Mouse (Mus musculus) cerebellum, adult 11-12 months (tissue): ENCODE measurements around the gene Itch.

ENCODE experiments used
- DNase-seq: peaks from one replicate; pipeline ENCODE4 v3.0.0; 2022

Gene Itch

GRCm38 (mm10) chr2:155207419-155207818 lies 74.1 kb downstream of the Itch start:
- DNase-seq: no peak

GRCm38 (mm10) chr2:155223145-155223544 lies 89.8 kb downstream of the Itch start:
- DNase-seq: no peak

GRCm38 (mm10) chr2:155224721-155225120 lies 91.4 kb downstream of the Itch start:
- no peak for DNase-seq

GRCm38 (mm10) chr2:155235746-155236361 lies 102.5 kb downstream of the Itch start:
- DNase-seq: no peak

- peak; percentile 97 for DNase-seq
Observed at GRCm38 (mm10) chr2:155236362-155236992, 103.2 kb downstream of the Itch start, which contains the start of gene Dynlrb1. Dynlrb1 (plus strand) TSS chr2:155236533.

GRCm38 (mm10) chr2:155237276-155237675 lies 104.0 kb downstream of the Itch start:
- no peak for DNase-seq

GRCm38 (mm10) chr2:155240915-155241314 lies 107.6 kb downstream of the Itch start:
- DNase-seq: no peak

- DNase-seq: no peak
Observed at GRCm38 (mm10) chr2:155242296-155242855, 109.1 kb downstream of the Itch start.

GRCm38 (mm10) chr2:155246231-155246630 lies 112.9 kb downstream of the Itch start:
- DNase-seq: no peak

- no peak for DNase-seq
Observed at GRCm38 (mm10) chr2:155248206-155248605, 114.9 kb downstream of the Itch start.

GRCm38 (mm10) chr2:155248718-155249117 lies 115.4 kb downstream of the Itch start:
- DNase-seq: no peak

GRCm38 (mm10) chr2:155249588-155249987 lies 116.3 kb downstream of the Itch start:
- DNase-seq: no peak

GRCm38 (mm10) chr2:155265526-155265925 lies 132.2 kb downstream of the Itch start:
- DNase-seq: no peak

- DNase-seq: no peak
Observed at GRCm38 (mm10) chr2:155266896-155267295, 133.6 kb downstream of the Itch start.

GRCm38 (mm10) chr2:155271957-155272356 lies 138.6 kb downstream of the Itch start:
- no peak for DNase-seq

GRCm38 (mm10) chr2:155272396-155273170 lies 139.3 kb downstream of the Itch start:
- no peak for DNase-seq

GRCm38 (mm10) chr2:155273603-155274002 lies 140.3 kb downstream of the Itch start:
- DNase-seq: no peak

GRCm38 (mm10) chr2:155276195-155276594 lies 142.9 kb downstream of the Itch start, which contains the start of gene Map1lc3a:
Map1lc3a (plus strand) TSS chr2:155276297.
- peak; percentile 98 for DNase-seq
